Mouse (Mus musculus): ENCODE data around the gene Dlgap4. TPM values are rescaled to one million over a fixed set of nuclear protein-coding genes. Genes with fewer than 3 reads are reported as not detected.

Gene Dlgap4
- polyA plus RNA-seq, 1 experiment = 234 TPM

DNA sequence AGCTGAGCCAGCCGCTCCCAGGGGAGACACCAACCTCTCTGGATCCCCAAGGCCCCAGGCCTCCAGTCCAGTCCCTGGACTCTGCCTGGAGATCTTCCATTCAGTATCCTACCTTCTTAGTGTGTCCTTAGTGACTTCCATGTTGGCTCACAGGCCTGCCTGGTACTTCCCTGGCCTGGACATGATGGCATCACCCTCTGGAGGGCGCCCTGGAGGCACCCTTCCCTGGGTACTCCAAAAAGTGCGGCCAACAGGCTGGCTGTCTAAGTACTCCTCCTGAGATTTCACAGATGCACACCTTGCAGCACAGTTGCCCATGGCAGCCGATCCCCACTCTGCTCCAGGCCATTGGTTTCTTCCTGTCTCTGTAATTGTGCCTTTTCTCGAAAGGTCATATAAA, 42.1 kb downstream of the Dlgap4 start:
- DNase-seq (ENCODE audit: extremely low spot score in 1 of 2, low spot score in 1 of 2) = no peak

DNA sequence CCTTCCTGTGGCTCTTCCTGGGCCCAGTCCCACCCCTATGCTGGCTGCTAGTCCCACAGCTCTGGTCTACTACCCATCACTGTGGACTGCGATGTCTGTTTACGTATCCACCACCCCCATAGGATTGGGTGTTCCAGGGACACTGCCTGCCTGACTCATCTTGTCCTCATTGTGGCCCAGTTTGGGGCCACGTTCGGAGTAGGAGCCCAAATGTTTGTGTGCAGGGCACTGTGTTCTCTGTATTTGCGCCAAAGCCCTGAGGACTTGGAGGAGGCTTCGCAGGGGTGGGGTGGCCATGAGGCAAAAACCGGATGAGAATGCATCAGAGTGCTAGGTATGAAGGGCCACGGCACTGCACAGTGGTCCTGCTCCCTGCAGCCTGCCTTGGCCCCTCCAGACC, 44.0 kb downstream of the Dlgap4 start:
- DNase-seq (ENCODE audit: extremely low spot score in 1 of 2, low spot score in 1 of 2) = no peak

DNA sequence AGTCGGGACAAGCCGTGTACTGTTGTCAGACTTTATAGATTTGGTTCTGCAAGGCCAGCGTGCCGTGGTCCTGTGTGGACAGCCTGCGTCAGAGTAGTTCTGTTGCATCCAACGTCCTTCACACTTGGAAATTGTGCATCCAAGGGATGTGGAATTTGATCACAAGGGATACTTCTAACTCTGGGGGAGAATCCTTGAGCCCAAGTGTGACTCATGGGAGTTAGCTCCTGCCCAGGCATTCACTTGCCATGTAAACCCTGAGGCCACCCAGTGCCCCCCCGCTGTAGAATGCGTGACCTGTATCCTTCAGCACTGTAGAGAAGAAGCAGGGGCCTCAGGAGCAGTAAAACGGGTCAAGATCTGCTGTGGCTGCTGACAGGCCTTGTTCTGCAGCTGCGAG, 44.7 kb downstream of the Dlgap4 start:
- DNase-seq (ENCODE audit: extremely low spot score in 1 of 2, low spot score in 1 of 2) = no peak

DNA sequence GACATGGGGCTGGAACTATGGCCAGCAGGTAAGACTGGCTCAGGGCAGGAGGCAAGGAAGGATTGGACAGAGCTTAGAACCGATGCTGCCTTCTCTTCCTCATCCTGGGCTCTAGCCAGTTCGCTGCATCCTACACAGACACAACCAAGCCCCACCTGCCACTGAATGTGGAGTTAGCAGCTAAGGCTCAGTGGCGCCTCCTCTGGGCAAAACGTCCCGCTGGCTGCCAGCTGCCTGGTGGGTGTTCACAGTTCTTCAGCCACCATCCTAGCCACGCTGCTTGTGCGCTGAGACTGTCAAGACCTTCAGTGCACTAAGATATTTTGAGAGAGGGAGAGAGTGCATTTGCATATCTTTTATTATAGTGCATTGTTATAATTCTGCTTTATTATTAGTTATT, 45.2 kb downstream of the Dlgap4 start:
- DNase-seq (ENCODE audit: extremely low spot score in 1 of 2, low spot score in 1 of 2) = peak in 1 of 2 experiments; percentile 73

DNA sequence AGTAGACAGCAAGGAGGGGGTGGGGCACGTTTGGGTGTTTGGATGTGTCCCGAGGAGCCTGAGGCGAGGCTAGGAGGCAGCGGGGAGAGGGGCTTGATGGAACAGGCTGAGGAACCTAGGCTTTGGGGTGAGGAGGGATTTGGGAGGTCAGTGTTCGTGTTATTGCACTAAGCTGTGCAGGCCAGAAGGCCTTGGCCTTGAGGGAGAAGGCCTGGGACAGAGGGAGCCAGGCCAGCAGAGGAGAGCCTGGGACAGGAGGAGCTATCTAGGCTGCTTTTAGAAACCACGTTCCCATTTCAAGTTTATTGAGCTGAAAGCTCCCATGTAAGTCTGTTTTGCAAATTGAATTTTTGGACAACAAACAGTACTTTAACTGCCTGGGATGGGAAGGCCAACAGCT, 46.5 kb downstream of the Dlgap4 start:
- no peak for DNase-seq (ENCODE audit: extremely low spot score in 1 of 2, low spot score in 1 of 2)

DNA sequence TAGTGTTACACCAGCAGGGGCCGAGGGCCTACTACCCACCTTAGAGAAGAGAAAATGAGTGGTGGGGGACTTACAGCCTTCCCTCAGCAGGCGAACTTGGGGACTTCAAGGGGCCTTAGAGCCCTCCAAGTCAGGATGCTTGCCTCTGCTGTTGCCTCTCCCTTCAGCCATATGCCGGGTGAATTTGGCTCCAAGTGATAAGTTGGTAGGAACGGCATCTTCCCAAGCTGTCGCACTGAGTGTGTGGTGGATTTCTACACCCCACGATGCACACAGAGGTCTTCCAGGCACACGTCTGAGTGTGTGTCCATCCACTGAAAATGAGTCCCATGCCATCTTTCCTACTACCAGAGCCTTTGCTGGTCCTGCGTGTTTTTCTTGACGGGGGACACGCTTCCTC, 49.7 kb downstream of the Dlgap4 start:
- no peak for DNase-seq (ENCODE audit: extremely low spot score in 1 of 2, low spot score in 1 of 2)

DNA sequence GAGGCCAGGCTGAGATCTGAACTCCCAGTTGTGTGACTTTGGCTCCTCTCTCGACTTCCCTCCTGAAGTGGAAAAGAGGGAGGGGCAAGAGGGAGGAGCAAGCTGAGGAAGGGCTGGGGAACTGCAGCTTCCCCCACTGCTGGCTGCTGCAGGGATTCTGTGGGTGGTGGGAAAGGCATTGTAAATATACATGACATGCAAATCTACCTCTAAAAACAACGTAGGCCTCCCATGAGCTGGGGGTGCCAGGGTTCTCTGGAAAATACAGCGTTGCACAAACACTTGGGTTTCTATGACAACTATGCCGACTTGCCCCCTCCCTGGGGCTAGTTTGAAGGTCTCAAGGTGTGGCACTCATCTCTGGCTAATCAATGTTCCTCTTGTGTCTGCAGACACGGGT, 50.9 kb downstream of the Dlgap4 start:
- DNase-seq (ENCODE audit: extremely low spot score in 1 of 2, low spot score in 1 of 2) = peak in 1 of 2 experiments; percentile 73

DNA sequence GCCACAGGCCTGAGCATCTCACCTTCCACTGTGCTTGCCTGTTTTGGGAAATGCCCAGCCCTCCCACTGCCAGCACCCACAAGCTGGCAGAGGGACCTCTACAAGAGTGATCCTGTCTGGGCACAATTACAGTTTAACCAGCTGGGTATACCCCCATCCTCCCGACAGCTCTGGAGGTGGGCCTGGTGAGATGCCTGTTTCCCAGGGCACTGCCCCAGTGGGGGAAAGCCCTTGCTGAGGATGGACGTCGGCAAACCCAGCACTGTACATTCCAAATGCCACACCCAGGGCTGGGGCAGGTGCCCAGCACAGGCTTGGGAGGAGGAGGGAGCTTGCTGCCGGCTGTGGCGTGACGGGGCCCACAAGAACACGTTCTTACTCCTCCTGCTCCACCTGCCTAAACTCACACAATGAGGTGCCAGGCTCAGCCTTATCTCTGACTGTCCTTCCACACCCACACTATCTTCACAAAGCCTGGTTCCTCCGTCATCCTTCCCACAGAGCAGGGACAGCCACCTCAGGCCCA, 51.6 kb downstream of the Dlgap4 start:
- DNase-seq (ENCODE audit: extremely low spot score in 1 of 2, low spot score in 1 of 2) = peak in 1 of 2 experiments; percentile 62

DNA sequence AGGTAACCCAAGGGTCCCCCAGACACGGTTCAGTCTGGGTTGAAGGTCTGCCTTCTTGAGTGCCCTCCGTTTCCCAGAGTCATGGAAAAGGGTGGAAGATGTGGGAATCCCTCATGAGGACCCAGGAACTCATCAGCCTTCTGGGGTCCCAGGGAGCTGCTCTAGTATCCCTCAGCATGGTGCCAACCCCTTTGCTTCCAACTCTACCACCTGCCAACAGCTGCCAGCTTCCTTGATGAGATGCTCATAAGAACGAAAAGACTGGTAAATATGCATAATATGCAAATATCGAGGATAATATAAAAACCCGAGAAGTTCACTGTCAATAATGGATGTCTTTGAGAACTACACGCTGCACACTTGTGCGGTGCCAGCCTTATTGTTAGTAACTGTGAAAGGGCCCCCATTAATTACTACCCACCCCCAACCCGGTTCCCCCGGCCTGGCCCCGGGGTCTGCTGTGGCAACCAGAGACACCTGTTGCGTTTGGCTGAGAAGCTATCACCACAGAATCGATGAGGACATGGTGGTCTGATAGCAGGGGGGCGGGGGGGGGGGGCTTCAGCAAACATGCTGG, 52.2 kb downstream of the Dlgap4 start:
- no peak for DNase-seq (ENCODE audit: extremely low spot score in 1 of 2, low spot score in 1 of 2)

DNA sequence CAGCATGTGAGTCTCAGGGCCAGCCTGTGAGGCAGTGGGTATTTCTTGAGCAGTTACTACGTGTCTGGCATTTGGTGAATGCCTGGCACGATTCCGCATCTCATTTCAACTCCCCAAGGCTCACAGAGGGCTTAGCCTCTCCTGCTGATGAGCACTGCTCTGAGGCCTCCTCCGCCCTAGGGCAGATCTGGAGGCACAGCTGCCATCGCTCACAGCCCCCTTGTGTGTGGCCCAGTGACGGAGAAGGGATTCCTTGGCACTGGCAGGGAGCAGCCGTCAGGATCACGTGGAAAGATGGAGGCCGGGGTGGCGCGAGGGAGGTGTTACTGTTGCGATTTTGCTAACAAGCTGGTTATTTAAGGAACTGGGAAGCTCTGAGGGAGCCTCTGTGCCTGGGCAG, 52.7 kb downstream of the Dlgap4 start:
- DNase-seq (ENCODE audit: extremely low spot score in 1 of 2, low spot score in 1 of 2) = peak; percentile 87 to 95

DNA sequence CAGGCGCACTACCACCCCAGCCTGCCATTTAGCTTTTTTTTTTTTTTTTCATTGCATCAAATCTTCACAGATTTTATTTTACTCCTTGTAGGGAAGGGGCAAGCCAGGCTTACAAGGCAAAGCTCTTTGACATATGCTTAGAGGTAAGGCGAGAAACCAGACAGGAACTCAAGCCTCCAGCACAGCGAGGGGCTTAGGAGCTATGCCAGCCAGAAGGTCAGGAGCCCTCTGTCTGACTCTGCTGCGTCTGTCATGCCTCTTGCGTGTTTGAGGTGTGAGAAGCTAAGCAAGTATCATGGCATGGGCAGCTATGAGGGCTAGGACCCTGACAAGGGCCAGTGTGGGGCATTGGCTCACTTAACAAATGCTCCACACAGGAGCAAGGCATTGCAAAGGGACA, 53.8 kb downstream of the Dlgap4 start:
- DNase-seq (ENCODE audit: extremely low spot score in 1 of 2, low spot score in 1 of 2) = no peak

DNA sequence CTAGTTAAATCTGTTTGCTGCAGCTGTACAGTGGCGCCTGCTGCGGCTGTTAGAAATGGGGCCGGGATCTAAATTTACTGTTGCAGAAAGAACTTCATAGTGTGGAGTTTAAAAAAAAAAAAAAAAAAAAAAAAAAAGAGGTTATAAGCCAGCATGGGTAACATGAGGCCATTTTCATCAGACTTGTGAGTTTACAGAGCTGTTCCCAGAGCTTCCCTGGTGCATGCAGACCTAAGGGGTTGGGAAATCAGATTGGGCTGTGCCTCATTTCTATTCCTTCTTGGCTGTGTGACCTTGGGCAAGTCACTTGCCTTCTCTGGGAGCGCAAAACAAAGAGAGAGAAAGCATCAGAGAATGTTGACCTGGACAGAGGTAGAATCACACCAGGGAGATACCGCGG, 55.1 kb downstream of the Dlgap4 start:
- DNase-seq (ENCODE audit: extremely low spot score in 1 of 2, low spot score in 1 of 2) = no peak

DNA sequence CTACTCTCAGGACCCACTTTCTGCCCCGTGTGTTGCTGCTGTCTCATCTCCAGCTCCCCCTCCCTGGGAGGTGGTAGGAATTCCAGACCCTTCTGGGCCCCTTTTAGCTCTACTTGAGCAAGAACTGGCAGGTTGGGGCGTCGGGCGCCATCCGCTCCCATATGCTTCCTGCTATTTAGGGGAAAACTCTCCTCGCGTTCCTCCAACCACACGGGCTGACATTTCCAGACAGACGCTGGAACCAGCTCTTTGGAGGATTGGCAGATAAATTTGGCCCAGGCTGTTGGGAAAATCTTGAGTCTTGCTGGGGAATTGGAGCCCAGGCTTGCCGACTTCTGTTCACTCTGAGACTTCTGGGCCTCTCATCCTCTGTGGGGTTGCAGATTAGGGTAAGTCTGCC, 59.8 kb downstream of the Dlgap4 start:
- peak; percentile 81 to 89 for DNase-seq (ENCODE audit: extremely low spot score in 1 of 2, low spot score in 1 of 2)

DNA sequence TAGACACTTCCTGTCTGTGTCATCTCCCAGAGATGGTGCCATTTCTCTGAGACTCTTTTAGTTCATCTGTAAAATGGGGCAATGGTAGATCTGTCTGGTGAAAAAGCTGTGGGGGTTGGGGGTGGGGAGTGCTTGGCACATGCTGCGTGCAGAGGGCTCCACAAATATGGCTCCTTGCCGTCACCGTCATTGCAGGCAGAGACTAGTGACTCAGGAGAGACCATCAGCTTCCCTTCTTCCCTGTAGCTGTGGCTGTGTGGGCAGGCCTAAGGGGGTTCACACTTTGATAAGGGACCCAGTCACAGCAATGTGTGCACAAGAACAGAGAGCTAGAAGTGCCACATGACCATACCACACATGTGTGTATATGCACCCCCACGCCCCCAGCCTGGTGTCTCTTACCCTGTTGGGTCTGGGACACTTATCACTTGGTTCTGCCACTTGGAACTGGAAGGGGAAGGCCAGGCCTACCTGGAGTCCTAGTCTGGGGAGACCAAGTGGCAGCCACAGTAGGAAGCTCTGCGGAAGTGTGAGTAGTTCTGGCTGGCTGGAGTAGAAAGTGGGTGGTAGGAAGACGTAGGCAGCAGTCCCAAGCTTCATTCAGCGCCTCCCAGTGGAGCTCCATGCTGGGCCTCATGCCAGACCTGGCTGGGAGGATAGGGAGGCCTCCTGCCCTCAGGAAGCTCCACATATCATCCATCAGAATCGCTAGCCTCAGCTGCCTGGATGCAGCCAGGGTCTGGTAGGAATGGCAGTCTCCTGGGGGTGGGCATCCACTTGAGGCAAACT, 60.6 kb downstream of the Dlgap4 start:
- DNase-seq (ENCODE audit: extremely low spot score in 1 of 2, low spot score in 1 of 2) = peak in 1 of 2 experiments; percentile 73

DNA sequence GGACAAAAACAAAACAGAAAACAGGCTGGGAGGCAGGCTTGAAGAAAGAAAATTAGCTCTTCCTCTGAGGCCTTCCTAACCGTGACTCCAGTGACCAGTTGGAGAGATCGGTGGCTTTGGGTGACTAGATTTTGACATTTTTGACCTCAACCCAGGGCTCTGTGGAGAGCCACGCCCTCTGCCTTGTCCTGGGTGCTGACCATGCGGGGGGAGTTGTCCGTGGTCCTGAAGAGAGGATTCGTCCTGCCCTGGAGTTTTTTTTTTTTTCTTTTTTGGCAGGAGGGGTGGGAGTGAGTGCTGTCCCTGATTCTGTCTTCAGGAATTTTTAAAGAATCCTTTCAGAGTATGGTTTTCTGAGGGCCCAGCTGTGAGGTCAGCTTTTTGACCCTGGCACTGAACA, 63.4 kb downstream of the Dlgap4 start:
- no peak for DNase-seq (ENCODE audit: extremely low spot score in 1 of 2, low spot score in 1 of 2)

DNA sequence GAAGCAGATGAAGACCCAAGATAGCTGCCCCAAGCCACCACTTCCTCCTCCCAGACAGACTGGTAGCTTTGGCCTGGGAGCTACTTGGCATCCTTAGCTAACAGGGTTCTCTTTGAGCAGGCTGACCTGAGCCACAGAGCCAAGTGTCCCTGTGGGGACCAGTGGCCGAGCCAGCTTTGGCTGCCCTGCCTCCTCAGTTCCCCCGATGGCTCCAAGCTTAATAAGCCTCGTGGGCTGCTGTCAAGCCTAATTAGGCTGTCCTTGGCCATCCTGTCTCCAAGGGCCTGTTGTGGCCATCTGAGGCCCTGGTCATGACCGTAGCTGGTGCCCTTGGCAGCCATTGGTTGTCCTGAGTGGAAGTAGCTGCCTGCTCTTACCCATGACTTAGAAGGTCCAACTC, 64.6 kb downstream of the Dlgap4 start:
- DNase-seq (ENCODE audit: extremely low spot score in 1 of 2, low spot score in 1 of 2) = no peak

DNA sequence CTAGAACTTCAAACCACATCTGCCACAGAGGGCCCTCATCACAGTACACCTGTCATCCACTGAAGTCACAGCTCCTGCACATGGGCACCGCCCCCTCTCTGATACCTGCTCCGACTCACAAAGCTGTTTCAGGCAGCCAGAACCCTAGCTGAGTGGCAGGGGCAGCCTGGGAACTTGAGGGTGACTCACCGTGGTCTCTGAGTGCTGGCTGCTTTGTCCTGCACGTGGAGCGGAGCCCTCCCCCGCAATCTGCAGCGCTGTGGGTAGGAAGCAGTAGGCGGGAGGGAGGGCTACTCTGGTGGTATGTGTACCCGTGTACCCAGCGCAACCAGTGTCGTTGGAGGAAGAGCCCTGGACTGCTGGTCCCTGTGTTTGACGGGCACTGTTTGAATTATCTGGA, 69.5 kb downstream of the Dlgap4 start:
- DNase-seq (ENCODE audit: extremely low spot score in 1 of 2, low spot score in 1 of 2) = peak in 1 of 2 experiments; percentile 62

DNA sequence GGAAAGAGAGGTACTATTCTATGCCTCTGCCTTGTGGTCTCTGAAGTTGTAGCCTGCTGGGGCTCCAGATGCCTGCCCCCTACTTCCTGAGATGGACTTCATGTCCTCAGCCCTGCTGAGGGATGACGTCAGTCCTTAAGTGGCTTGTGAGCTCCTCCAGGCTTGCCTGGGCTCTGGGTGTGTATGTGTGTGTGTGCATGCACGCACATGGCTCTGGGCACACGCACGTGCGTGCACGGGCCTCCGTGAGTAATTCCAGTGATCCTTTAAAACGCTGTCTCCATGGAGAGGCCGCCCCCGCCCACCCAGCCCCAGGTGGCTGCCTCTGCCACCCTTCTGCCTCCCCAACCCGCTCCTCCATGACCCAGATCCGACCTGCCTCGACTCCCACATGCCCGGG, 72.5 kb downstream of the Dlgap4 start:
- DNase-seq (ENCODE audit: extremely low spot score in 1 of 2, low spot score in 1 of 2) = no peak

DNA sequence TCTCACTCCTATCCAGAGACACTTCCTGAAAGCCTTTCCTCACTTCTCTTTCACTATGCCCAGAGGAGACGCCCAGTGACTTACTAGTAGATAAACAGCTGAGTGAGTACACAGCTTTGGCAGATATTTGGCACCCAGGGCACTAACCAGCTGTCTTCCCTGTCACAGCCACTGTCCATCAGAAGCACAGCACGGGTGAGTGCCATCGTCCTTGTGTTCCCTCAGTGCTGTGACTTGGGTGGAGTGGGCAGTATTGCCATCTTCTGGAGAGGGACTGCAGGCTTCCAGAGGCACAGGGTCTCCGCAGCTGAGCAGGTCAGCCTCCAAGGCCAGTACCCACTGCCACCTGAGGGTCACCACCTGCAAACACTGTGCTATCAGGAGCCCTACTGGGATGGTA, 73.2 kb downstream of the Dlgap4 start:
- DNase-seq (ENCODE audit: extremely low spot score in 1 of 2, low spot score in 1 of 2) = no peak

DNA sequence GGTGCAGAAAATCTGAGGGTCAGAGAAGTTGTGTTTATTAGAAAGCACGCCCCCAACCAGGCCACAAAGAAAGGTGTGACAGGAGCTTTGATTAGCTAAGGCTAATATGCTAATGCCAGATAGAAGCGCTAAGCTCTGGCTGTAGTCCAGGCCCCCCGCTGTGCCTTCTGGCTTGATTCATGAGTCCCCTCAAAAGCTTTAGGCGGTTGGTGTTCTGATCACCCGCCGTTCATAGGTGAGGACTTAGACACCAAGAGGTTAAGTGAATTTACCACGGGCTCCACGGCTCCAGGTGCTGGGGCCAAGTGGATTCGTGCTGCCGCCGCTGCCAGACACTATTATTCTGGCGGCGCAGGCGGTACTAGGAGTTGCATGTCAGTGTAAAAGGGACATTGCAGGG, 75.1 kb downstream of the Dlgap4 start:
- no peak for DNase-seq (ENCODE audit: extremely low spot score in 1 of 2, low spot score in 1 of 2)

DNA sequence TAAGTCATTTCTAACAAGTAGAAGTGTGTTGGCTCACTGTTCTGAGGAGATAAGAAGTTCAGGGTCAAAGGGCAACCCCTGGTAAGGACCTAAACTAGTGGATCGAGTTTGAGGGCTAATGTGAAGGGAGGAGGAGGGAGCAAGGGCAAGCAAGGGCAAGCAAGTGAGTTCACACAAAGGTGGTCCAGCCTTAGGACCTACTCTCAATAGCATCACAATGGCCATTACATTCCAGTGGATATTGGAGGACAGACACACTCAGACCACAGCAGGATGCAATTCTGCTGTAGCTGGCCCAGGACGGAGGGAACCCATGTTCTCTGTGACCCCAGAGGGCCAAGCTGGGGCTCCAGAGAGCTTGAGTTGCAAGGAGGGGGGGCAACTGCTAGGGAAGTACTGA, 77.3 kb downstream of the Dlgap4 start:
- no peak for DNase-seq (ENCODE audit: extremely low spot score in 1 of 2, low spot score in 1 of 2)

DNA sequence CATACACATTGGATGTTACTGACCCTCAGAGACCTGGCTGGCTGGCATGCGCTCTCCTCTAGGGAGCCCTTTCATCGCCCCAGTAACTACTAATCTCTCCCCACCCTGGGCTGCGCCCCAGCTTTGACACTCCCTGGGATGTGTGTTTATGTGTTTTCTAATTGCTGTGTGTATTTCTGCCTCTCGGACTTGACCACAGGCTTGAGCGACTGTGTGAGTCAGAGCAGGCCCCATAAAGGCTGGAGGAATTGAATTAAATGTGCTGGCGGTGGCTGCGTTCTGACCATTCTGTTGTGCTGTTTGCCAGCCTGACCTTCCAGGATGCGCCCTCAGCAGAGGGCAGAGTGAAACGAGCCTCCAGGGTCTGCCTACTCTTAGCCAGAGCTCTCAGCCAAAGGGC, 78.2 kb downstream of the Dlgap4 start:
- DNase-seq (ENCODE audit: extremely low spot score in 1 of 2, low spot score in 1 of 2) = no peak
